Mouse (Mus musculus): ENCODE measurements at regions not wholly inside any gene's neighbourhood (a gene's known extent, or its start where the extent isn't known, plus 50 kb on each side); places are given as distances from the start of the nearest gene placed in this dataset.
"Not testable (repeated sequence)": the region's sequence is repeated elsewhere in the genome, so short reads cannot be mapped to it uniquely, and the experiment has no call there.

DNA sequence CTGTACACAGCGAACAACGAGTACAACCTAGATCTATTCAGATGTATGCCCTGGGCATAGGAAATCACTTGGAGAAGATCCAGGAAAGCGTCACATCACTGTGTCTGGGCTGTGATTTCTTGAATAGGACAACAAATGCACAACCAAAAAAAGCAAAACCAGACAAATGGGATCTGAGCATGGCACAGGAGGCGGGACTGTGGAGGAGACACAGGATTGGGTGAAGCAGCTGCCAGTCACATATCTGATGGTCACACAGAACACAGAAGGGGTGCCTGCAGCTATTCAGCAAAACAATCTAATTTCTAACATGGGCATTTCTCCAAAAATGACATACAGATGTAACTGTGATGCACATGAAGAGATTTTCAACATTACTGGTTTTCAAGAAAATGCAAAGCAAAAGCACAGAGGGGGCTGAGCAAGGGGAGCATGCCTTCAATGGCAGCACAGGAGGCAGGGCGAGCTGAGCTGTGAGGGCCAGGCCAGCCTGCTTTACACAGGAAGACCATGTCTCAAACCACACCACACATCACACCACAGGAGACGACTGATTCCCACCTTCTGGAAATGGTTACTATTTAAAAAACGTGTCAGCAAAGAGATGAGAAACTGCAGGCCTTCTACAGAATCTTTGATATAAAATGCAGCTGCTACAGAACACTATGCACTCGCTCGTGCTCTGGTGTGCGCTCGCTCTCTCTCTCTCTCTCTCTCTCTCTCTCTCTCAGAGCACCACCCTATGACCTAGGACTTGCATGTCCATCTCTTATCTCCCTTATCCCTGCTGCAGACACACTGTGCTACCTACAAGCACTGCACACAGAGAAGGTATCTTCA lies 175.2 kb upstream of the Klf14 start:
- no peak for DNase-seq (ENCODE audit: low spot score)

DNA sequence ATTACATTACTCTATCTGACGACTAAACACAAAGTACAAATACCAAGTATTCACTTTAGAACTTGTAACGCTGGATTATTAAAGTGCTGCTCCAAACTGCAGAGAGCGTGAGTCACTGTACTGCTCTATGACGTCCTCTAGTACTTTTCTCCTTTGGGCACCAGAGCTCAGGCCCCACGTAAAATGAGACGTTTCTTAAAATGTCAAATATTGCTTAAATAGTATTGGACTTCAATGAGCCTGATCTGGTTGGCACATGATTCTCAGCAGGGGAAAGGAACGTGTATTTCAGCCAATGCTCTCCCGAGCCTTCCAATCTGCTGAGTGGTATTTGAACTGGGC lies 175.8 kb upstream of the Klf14 start:
- DNase-seq (ENCODE audit: low spot score): no peak

- no peak for DNase-seq (ENCODE audit: low spot score)
Observed at GRCm38 (mm10) chr6:31135580-31135979, 176.7 kb upstream of the Klf14 start.

- DNase-seq (ENCODE audit: low spot score): no peak
Observed at GRCm38 (mm10) chr6:31136895-31137294, 178.0 kb upstream of the Klf14 start.

GRCm38 (mm10) chr6:31137351-31137750 lies 178.5 kb upstream of the Klf14 start:
- no peak for DNase-seq (ENCODE audit: low spot score)

DNA sequence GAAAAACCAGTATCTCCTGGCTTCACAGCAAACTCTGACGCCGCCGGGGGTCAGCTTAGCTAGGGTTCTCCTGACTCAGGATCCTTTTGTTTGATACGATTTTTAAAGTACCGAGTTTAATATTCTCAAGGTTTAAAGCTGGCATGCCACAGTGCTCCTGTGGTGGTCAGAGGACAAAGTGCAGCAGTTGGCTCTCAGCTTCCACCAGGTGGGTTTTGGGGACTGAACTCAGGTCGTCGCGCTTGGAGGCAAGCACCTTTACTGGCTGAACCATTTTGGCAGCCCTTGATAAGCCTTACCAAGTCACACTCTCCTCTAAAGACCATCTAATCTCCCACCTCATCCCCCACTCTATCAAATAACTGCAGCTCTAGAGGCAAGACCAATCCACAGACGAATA lies 181.1 kb upstream of the Klf14 start:
- no peak for DNase-seq (ENCODE audit: low spot score)

- DNase-seq (ENCODE audit: low spot score): no peak
Observed at GRCm38 (mm10) chr6:31140593-31140992, 181.7 kb upstream of the Klf14 start.

DNA sequence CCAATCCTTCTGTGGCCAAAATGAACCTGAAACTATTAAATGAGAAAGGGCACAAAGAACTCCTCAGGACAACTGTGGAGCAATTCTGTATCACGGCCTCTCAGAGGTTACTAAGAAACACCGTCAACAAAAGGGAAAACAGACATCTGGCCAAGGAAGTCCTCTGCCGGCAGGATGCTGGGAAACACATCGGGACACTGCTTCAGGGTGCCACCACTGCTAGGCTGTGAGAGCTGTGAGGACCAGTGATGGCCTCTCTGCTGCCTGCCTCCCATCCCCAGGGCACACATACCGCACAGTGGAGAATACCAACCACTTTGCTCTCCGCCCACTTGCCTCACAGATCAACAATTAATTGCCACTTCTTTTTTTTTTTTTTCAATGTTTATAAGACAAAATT lies 182.6 kb upstream of the Klf14 start:
- DNase-seq (ENCODE audit: low spot score): no peak

DNA sequence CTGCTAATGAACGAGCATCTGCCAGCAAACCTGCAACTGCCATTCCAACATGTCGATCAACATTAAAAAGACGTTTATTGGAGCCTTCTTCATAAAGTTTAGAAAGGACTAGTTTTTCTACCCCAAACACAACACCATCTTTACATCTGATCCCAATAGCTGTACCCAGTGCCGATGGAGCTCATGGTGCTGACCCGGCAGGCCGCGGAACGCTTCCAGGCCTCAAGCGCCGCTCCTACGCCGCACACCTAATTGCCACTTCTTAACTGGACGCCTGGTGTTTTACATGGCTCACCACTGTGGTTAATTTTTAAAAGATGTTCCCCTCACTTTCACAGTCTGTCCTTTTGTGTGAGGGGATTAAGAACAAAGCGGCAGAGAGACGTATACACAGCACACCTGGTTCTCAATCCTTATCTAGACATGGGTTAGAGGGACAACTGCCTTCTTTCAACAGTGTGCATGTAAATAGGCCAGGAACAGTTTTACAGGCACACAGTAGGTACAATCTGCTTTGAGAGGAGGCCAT lies 183.7 kb upstream of the Klf14 start:
- not testable (repeated sequence) for DNase-seq (ENCODE audit: low spot score)

DNA sequence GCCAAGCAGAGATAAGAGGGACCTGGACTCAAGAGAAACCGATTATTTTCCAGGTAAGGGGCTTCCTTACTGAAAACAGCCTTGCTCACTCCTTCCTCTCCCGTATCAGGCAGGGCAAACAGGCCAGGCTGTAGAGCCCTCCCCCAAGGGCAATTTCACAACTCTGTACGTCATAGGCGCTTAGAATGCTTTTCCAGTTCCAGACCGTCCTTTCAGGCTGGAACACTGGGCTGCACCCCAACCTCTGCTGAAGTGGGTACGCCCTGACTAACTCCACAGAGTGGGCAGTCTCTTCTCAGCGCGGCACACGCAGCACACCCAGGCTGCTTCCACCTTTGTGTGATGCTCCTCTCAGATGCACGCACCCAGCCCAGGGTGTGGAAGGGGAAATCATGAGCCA lies 186.8 kb upstream of the Klf14 start:
- DNase-seq (ENCODE audit: low spot score): no peak

- no peak for DNase-seq (ENCODE audit: low spot score)
Observed at GRCm38 (mm10) chr6:31146779-31147178, 187.9 kb upstream of the Klf14 start.

DNA sequence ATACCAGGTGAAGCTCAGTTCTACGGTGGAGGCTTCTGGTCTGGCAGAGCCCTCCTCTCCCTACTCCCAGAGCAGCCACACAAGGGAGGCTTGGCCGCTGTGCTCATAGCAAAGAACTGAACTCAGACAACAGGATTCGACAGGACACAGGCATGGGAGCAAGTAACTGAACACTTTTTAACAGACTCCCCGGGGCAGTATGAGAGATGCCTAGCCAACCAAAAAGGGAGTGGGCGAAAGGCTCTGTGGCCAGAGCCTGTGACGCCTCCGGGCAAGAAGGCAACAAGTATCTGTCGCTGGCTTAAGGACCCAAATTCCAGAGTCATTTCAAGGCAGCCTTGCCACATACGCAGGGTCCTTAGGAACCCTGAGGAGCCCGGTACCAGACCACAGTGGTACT lies 188.8 kb upstream of the Klf14 start:
- no peak for DNase-seq (ENCODE audit: low spot score)

DNA sequence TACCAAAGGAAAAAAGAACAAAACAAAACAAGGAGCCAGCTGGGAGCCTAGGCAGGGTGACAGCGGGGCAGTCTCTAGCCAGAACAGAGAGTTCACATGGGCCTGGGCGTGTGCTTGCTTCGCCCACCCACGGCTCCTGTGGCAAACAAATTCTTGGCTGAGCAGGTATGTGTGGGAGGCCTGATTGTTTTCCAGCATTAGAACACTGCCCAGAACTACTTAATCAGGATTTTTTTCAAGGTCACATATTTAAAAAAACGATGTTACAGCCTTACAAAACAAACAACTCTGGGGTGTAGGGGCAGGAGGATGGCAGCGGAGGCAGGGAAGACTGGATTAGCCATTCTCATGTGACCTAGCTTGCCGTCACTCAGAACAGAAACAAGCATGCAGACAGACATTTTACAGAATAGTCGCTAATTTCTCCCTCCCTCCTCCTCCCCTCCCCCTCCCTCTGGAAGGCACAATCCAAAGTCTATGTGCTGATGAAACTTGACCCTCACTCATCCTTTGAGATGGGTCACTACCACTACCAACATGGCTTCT lies 189.5 kb upstream of the Klf14 start:
- DNase-seq (ENCODE audit: low spot score): peak; percentile 68

- DNase-seq (ENCODE audit: low spot score): no peak
Observed at GRCm38 (mm10) chr6:31149164-31149563, 190.3 kb upstream of the Klf14 start.

GRCm38 (mm10) chr6:31150416-31150815 lies 191.5 kb upstream of the Klf14 start:
- DNase-seq (ENCODE audit: low spot score): no peak

DNA sequence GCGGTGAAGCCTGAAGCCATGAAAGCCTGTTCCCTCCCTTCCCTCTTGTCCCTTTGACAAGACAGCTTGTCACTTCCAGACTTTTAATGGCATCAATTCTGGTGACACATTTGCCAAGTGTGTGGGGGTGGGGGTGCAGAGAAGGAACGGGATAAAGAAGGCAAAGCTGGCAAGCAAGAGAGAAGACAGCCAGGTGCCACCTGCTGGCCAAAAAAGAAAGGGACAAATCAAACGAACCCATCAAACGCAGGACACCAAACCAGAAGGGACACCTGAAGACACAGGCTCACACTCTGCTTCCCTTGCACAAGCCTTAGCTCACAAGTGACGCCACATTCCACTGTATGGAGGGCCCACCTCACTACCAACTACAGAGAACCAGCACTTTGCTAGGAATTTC lies 197.0 kb upstream of the Klf14 start:
- no peak for DNase-seq (ENCODE audit: low spot score)

- DNase-seq (ENCODE audit: low spot score): no peak
Observed at GRCm38 (mm10) chr6:31156999-31157398, 198.1 kb upstream of the Klf14 start.

DNA sequence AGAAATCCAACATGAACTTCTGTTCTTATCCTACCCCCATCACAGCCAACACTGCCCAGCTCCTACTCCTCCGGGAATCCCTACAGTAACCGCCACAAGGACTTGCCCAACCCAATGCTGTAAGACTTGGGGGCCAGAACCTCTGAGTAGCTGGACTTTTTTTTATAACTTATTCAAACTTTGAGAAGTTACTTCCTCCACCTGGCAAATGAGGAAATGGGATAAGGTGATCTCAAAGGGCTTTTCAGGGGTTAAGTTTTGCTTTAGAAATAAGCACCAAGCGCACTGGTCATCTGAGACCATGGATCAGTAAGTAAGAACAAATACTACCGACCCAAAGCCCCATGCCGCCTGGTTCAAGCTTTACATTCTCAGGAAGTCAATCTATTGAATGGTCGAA lies 198.6 kb upstream of the Klf14 start:
- no peak for DNase-seq (ENCODE audit: low spot score)

DNA sequence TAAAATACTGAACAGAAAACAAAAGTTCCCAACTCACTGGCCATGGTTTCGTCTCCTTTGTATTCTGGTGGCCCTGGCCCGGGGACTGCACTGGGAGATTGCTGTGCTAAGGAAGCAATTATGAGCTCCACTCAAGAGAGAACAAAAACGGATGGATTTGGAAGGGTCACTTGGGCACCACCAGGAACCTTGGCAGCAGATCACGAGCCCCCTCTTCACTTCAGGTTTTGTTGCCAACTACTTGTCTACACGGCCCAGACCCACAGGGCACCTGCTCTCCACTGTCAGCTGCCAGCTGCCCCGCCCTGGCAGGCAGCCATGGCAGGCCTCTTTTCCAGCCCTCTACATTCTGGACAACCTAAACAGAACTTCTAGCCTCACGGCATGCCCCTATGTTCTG lies 199.8 kb upstream of the Klf14 start:
- DNase-seq (ENCODE audit: low spot score): no peak

DNA sequence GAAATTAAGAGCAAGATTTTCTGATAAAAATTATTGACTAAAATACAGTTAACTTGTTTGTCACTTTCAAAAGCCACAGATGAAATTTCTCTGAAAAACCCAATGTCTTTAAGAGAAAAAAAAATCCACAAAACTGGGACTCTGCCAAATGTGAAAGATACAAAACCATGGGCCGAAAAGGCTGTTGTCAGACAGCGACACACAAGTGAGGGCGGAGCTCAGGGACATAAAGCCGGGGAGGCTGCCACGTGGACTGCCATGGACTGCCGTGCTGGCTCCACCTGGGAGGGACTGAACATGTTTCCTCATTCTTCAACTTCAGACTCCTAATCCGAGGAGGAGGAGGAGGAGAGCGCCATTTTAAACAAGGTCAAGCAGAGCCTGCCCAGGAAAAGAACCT lies 200.4 kb upstream of the Klf14 start:
- DNase-seq (ENCODE audit: low spot score): no peak

DNA sequence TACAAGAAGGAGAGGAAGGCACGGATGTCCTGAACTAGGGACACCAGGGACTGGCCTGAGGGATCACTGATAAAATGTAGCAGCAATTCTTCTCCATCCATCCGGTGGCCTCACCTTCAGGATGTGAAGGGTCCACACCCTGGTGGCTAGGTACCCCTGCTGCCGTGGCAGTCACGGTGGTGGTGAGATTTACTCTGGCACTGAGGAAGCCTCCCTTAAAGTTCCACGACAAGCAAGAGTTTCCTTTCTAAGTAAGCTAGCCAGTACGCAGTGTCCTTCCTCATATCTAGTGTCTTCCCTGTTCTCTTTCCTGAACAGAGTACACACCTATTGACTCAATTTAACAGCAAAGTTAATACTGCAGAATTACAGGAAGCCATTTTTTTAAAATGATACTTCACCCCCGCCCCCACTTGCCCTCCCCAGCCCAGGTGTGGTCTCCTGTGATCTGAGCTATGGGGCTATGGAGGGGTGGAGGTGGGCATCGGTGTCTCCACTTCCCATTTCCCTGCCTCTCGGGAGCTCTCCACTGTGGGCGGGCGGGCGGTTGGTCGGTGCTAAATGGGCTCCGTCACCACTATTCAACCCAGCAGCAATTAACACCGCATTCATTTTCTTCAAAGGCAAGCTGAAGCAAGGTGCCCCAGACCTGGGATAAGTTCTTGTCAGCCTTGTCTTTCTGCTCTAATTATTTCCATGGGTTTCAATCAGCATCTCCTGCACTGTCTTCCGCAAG lies 201.2 kb upstream of the Klf14 start:
- no peak for DNase-seq (ENCODE audit: low spot score)

GRCm38 (mm10) chr6:31161445-31162340 lies 202.8 kb upstream of the Klf14 start:
- no peak for DNase-seq (ENCODE audit: low spot score)
